In the genomic region with DNA sequence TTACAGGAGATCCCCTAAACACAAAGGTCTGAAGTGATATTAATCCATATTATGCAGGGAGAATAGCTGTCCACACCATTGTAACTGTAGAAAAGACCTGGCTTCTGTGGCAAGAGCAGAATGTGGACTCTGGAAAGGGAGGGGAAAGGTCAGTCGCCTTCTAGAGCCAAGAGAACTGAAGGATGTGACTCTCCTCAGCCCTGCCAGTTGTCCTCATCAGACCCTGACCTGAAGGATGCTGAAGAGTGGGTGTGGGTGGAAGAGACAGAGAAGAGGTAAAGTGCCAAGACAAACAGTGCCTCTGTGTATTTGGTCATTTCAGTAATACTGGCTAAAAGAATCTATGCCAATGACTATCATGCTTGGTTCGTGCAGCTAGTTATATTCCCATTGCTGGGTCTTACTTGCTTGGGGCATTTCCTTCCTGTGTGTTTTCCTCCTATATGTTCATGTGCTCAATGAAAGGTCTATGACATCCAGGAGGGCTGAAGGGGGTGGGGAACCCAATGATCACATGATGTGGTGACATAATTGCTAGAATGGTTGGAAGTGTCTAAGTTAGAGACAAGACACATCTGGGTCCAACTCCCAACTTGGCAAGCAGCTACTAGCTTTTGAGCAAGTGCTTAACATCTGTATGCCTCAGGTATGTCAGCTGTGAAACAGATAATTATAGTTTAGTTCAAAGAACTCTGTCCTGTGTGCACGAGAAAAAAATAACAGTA, we compare ENCODE assay signal across 21 mouse cellular contexts. TPM values are rescaled to one million over a fixed set of nuclear protein-coding genes. Genes with fewer than 3 reads are reported as not detected.
A peak's percentile ranks its signal among the peaks of the same experiment; 100 is the strongest.
DNase-seq lines count a peak whose midpoint lies in the region; ATAC-seq lines count a peak whose summit lies in the region.
"Had no signal": no experiment of that assay in that cellular context is flagged by ENCODE, and none has a peak within 500 bp of the region (broad histone marks: within the 10 kb centered on the region; RNA-seq: fewer than 3 reads in every experiment).

No protein-coding gene starts in this region.

- H3K9me3 ChIP-seq in heart, embryonic 11.5 days (replicated peaks; ENCODE audit: control insufficient read depth, low read length), result no peaks in the 10 kb centered on the region
- no peaks in the 10 kb centered on the region for H3K9me3 ChIP-seq in heart, embryonic 12.5 days (replicated peaks)
- H3K9me3 ChIP-seq: forebrain, embryonic 12.5 days; limb, embryonic 15.5 days had no signal

- H3K4me1 ChIP-seq in heart, embryonic 11.5 days (ENCODE audit: control insufficient read depth, insufficient read depth, low read length), result 0 out of 2 replicates have a peak, but pooled peaks cover 3% of the 10 kb centered on the region
- H3K4me1 ChIP-seq in heart, embryonic 12.5 days (replicated peaks), result peaks cover 14% of the 10 kb centered on the region
- H3K4me1 ChIP-seq: limb, embryonic 15.5 days had no signal

- 79% methylated on average over 3 of the region's 3 CpGs for whole genome bisulfite sequencing in heart, embryonic 11.5 days (ENCODE audit: insufficient replicate concordance)
- WGBS in heart, embryonic 12.5 days, result 79% methylated on average over 3 of the region's 3 CpGs

- H3K9ac ChIP-seq in heart, embryonic 11.5 days (ENCODE audit: low read depth, low read length), result no peak overlapping the region
- no peak overlapping the region for H3K9ac ChIP-seq in heart, embryonic 12.5 days
- H3K9ac ChIP-seq: forebrain, embryonic 12.5 days; limb, embryonic 15.5 days had no signal

- H3K36me3 ChIP-seq in heart, embryonic 11.5 days (ENCODE audit: control insufficient read depth, insufficient read depth, low read length), result no peaks in the 10 kb centered on the region
- no peaks in the 10 kb centered on the region for H3K36me3 ChIP-seq in heart, embryonic 12.5 days
- H3K36me3 ChIP-seq: forebrain, embryonic 12.5 days; limb, embryonic 15.5 days had no signal

- H3K4me2 ChIP-seq in heart, embryonic 11.5 days, result no peak overlapping the region
- no peak overlapping the region for H3K4me2 ChIP-seq in heart, embryonic 12.5 days
- H3K4me2 ChIP-seq: forebrain, embryonic 12.5 days; limb, embryonic 15.5 days had no signal

- H3K27me3 ChIP-seq in heart, embryonic 11.5 days (ENCODE audit: control insufficient read depth, insufficient read depth, low read length), result no peaks in the 10 kb centered on the region
- no peaks in the 10 kb centered on the region for H3K27me3 ChIP-seq in heart, embryonic 12.5 days (replicated peaks)
- H3K27me3 ChIP-seq: CH12.LX; forebrain, embryonic 12.5 days; limb, embryonic 15.5 days had no signal

- no peak overlapping the region for H3K27ac ChIP-seq in heart, embryonic 11.5 days (ENCODE audit: low read depth, low read length)
- 0 out of 2 replicates have a peak overlapping the region, but pooled peaks have one; percentile 1 for H3K27ac ChIP-seq in heart, embryonic 12.5 days (ENCODE audit: poor library complexity, severe bottlenecking)
- H3K27ac ChIP-seq: forebrain, embryonic 12.5 days; layer of hippocampus, adult 2 months; limb, embryonic 15.5 days had no signal

- DNase-seq in heart, adult 18-20 months, result peak; percentile 43 to 47
- peak; percentile 5 for DNase-seq in lung, postnatal 10 days
- DNase-seq in lung, postnatal 25 days (ENCODE audit: low spot score), result no peak
- peak; percentile 18 for DNase-seq in heart, postnatal 4 days
- DNase-seq in cerebellum, adult 18-20 months, result no peak
- DNase-seq in layer of hippocampus, postnatal 36 days, result no peak
- DNase-seq: adrenal gland, postnatal 36 days; cerebellum, adult 11-12 months; cerebellum, postnatal 25 days; gastrocnemius, postnatal 14 days; lung, postnatal 14 days; right cerebral cortex, postnatal 25 days; thymus, adult 2 months had no signal

- ATAC-seq in heart, embryonic 11.5 days (replicated peaks; ENCODE audit: insufficient number of reproducible peaks, low FRiP score, low TSS enrichment), result no peak
- no peak for ATAC-seq in heart, embryonic 12.5 days (ENCODE audit: insufficient number of reproducible peaks, low FRiP score)
- ATAC-seq: midbrain, embryonic 16.5 days had no signal

- H3K4me3 ChIP-seq in heart, embryonic 11.5 days (ENCODE audit: low read depth, low read length), result no peak overlapping the region
- H3K4me3 ChIP-seq in heart, embryonic 12.5 days, result no peak overlapping the region
- H3K4me3 ChIP-seq: forebrain, embryonic 12.5 days; layer of hippocampus, adult 2 months; limb, embryonic 15.5 days had no signal

RNA-seq across cellular contexts. Expression of gene Slc24a5, which starts 5.3 kb away (rescaled TPM):
- total RNA-seq in heart, adult 18-20 months (2021), result under 1 TPM; 0.55 to 0.85 TPM
- polyA plus RNA-seq in heart, embryonic 11.5 days (2014; fragmentation: Nextera tagmentation; extraction: Ambion mirVana), result 4.2 and 4.9 TPM in 2 replicates
- polyA plus RNA-seq in heart, embryonic 12.5 days (2016; fragmentation: Nextera tagmentation; extraction: Ambion mirVana), result 2.9 and 4.1 TPM in 2 replicates
- total RNA-seq in heart, postnatal 4 days (2021), result under 1 TPM; 0.43 to 0.71 TPM
- total RNA-seq in layer of hippocampus, postnatal 36 days (2021), result 1 to 10 TPM; 1.1 to 1.3 TPM
- total RNA-seq: adrenal gland, postnatal 36 days; CH12.LX; gastrocnemius, postnatal 14 days; left cerebral cortex, postnatal 36 days had no signal
- polyA plus RNA-seq: thymus, adult 2 months had no signal

RNA-seq across cellular contexts. Expression of gene Myef2, which starts 50.2 kb away (rescaled TPM):
- 1 to 10 TPM; 5.7 to 6.1 TPM for total RNA-seq in heart, adult 18-20 months (2021)
- polyA plus RNA-seq in heart, embryonic 11.5 days (2014; fragmentation: Nextera tagmentation; extraction: Ambion mirVana), result 88.8 and 90.4 TPM in 2 replicates
- polyA plus RNA-seq in heart, embryonic 12.5 days (2016; fragmentation: Nextera tagmentation; extraction: Ambion mirVana), result 90.4 and 90.5 TPM in 2 replicates
- total RNA-seq in heart, postnatal 4 days (2021), result 10 to 100 TPM; 38.8 to 42.7 TPM
- 100 to 1,000 TPM; 101 to 107 TPM for total RNA-seq in layer of hippocampus, postnatal 36 days (2021)
- total RNA-seq: CH12.LX had no signal

Comparison
In these comparisons a context has a peak if more than half of its experiments do, and no peak if none do; other contexts are left out.
1. DNase-seq: peak in heart, adult 18-20 months (2 of 2), lung, postnatal 10 days (single experiment) and heart, postnatal 4 days (single experiment); none in lung, postnatal 25 days (single experiment), cerebellum, adult 18-20 months (0 of 2) and layer of hippocampus, postnatal 36 days (0 of 2).
2. RNA of gene Myef2, which starts 50.2 kb away (total RNA-seq): 101 to 107 TPM in layer of hippocampus, postnatal 36 days and 38.8 to 42.7 TPM in heart, postnatal 4 days; 5.7 to 6.1 TPM in heart, adult 18-20 months; every median in the first group is over 4 times any median in the second.